Mouse (Mus musculus): Measurements from ENCODE around the gene Ptpn21.

Gene Ptpn21

GRCm38 (mm10) chr12:98736951-98737800 lies at the start of gene Ptpn21:
Gene Ptpn21, minus strand, starts transcription at chr12:98737405.
- in situ Hi-C loops (cut with MseI, MboI): no loop called here

GRCm38 (mm10) chr12:98784251-98784650 lies 47.0 kb upstream of the Ptpn21 start:
- in situ Hi-C loops (cut with MseI, MboI): no loop called here

GRCm38 (mm10) chr12:98779148-98779547 lies 41.9 kb upstream of the Ptpn21 start:
- in situ Hi-C loops (cut with MseI, MboI): no loop called here

- in situ Hi-C loops (cut with MseI, MboI): no loop called here
These were observed 40.3 kb upstream of the Ptpn21 start for GRCm38 (mm10) chr12:98777509-98777908.

GRCm38 (mm10) chr12:98766241-98766640 lies 29.0 kb upstream of the Ptpn21 start:
- in situ Hi-C loops (cut with MseI, MboI): no loop called here

GRCm38 (mm10) chr12:98759700-98760099 lies 22.5 kb upstream of the Ptpn21 start:
- in situ Hi-C loops (cut with MseI, MboI): no loop called here

GRCm38 (mm10) chr12:98757636-98758035 lies 20.4 kb upstream of the Ptpn21 start:
- in situ Hi-C loops (cut with MseI, MboI): no loop called here

GRCm38 (mm10) chr12:98747380-98747753 lies 10.2 kb upstream of the Ptpn21 start:
- in situ Hi-C loops (cut with MseI, MboI): no loop called here

GRCm38 (mm10) chr12:98746746-98747379 lies 9.7 kb upstream of the Ptpn21 start, which contains the start of gene Zc3h14:
Gene Zc3h14, plus strand, starts transcription at chr12:98746964.
- in situ Hi-C loops (cut with MseI, MboI): no loop called here

- in situ Hi-C loops (cut with MseI, MboI): no loop called here
These were observed 8.9 kb upstream of the Ptpn21 start for GRCm38 (mm10) chr12:98746131-98746530.

- in situ Hi-C loops (cut with MseI, MboI): no loop called here
These were observed 8.4 kb upstream of the Ptpn21 start for GRCm38 (mm10) chr12:98745626-98746025.

GRCm38 (mm10) chr12:98741011-98741501 lies 3.9 kb upstream of the Ptpn21 start:
- in situ Hi-C loops (cut with MseI, MboI): no loop called here

GRCm38 (mm10) chr12:98737801-98738350 lies 671 bp upstream of the Ptpn21 start:
- in situ Hi-C loops (cut with MseI, MboI): no loop called here

- in situ Hi-C loops (cut with MseI, MboI): no loop called here
These were observed 2.1 kb downstream of the Ptpn21 start for GRCm38 (mm10) chr12:98734880-98735801.

- in situ Hi-C loops (cut with MseI, MboI): no loop called here
These were observed 2.8 kb downstream of the Ptpn21 start for GRCm38 (mm10) chr12:98734246-98734879.

GRCm38 (mm10) chr12:98733776-98734175 lies 3.4 kb downstream of the Ptpn21 start:
- in situ Hi-C loops (cut with MseI, MboI): no loop called here

- in situ Hi-C loops (cut with MseI, MboI): no loop called here
These were observed 4.0 kb downstream of the Ptpn21 start for GRCm38 (mm10) chr12:98733165-98733564.

- in situ Hi-C loops (cut with MseI, MboI): no loop called here
These were observed 6.5 kb downstream of the Ptpn21 start for GRCm38 (mm10) chr12:98730682-98731081.

- in situ Hi-C loops (cut with MseI, MboI): no loop called here
These were observed 10.0 kb downstream of the Ptpn21 start for GRCm38 (mm10) chr12:98727186-98727585.

- in situ Hi-C loops (cut with MseI, MboI): no loop called here
These were observed 11.1 kb downstream of the Ptpn21 start for GRCm38 (mm10) chr12:98726078-98726477.

- in situ Hi-C loops (cut with MseI, MboI): no loop called here
These were observed 12.2 kb downstream of the Ptpn21 start for GRCm38 (mm10) chr12:98724976-98725375.

All from mouse trophoblast stem cell (cell line).